In genomic region chr12:80817697-80818235, GRCm38 (mm10) we compare ENCODE assay signal across 15 mouse cellular contexts. TPM values are rescaled to one million over a fixed set of nuclear protein-coding genes. Genes with fewer than 3 reads are reported as not detected.
DNase-seq lines count a peak whose midpoint lies in the region; ATAC-seq and TF ChIP-seq lines count a peak whose summit lies in the region.
"Had no signal": no experiment of that assay in that cellular context is flagged by ENCODE, and none has a peak within 500 bp of the region (broad histone marks: within the 10 kb centered on the region; RNA-seq: fewer than 3 reads in every experiment).

No protein-coding gene starts in this region.

- H3K4me2 ChIP-seq in heart, postnatal 0 days (ENCODE audit: low read depth, low read length) = no peak overlapping the region
- H3K4me2 ChIP-seq in midbrain, embryonic 15.5 days = no peak overlapping the region
- H3K4me2 ChIP-seq in myocyte (ENCODE audit: low read depth) = peak overlapping the region; percentile 16

- intact Hi-C loops in heart, postnatal 36 days (cut with DNase I) = no loop called here

- no peak for TF ChIP-seq EP300 in heart, postnatal 0 days (IDR thresholded peaks at IDR 0.05; ENCODE audit: low read depth)

- H3K9me3 ChIP-seq in heart, postnatal 0 days (replicated peaks; ENCODE audit: control insufficient read depth, low read length) = no peaks in the 10 kb centered on the region
- no peaks in the 10 kb centered on the region for H3K9me3 ChIP-seq in midbrain, embryonic 10.5 days (replicated peaks)
- no peaks in the 10 kb centered on the region for H3K9me3 ChIP-seq in midbrain, embryonic 15.5 days
- H3K9me3 ChIP-seq: forebrain, embryonic 10.5 days had no signal

- H3K9ac ChIP-seq in heart, postnatal 0 days (replicated peaks; ENCODE audit: low read depth, low read length) = no peak overlapping the region
- H3K9ac ChIP-seq in midbrain, embryonic 15.5 days = no peak overlapping the region

- peaks cover 100% of the 10 kb centered on the region for H3K79me2 ChIP-seq in myocyte (ENCODE audit: control insufficient read depth, insufficient read depth)

- peak overlapping the region; percentile 70 for H3K27ac ChIP-seq in heart, postnatal 0 days (ENCODE audit: low read depth)
- peak overlapping the region; percentile 65; the same call in 1 of the 2 replicates for H3K27ac ChIP-seq in midbrain, embryonic 10.5 days (replicated peaks)
- H3K27ac ChIP-seq in midbrain, embryonic 15.5 days = no peak overlapping the region
- H3K27ac ChIP-seq: forebrain, embryonic 10.5 days had no signal

- H3K4me3 ChIP-seq in heart, postnatal 0 days (ENCODE audit: low read depth, low read length) = no peak overlapping the region
- no peak overlapping the region for H3K4me3 ChIP-seq in midbrain, embryonic 10.5 days
- no peak overlapping the region for H3K4me3 ChIP-seq in midbrain, embryonic 15.5 days
- no peak overlapping the region for H3K4me3 ChIP-seq in myocyte
- H3K4me3 ChIP-seq: forebrain, embryonic 10.5 days had no signal

- DNase-seq in heart, postnatal 0 days (ENCODE audit: low spot score) = no peak
- no peak for DNase-seq in heart, postnatal 36 days
- no peak for DNase-seq in midbrain, embryonic 10.5 days (ENCODE audit: low spot score)
- DNase-seq in T-cell, adult 2 months (ENCODE audit: low spot score) = no peak
- no peak for DNase-seq in left cerebral cortex, adult 8-10 months (ENCODE audit: low spot score in 2 of 2)
- DNase-seq: cerebellum, adult 11 months; embryo, embryonic 11 days; kidney, postnatal 14 days had no signal

- ATAC-seq in heart, postnatal 0 days (ENCODE audit: insufficient read depth, low read depth) = no peak
- ATAC-seq in midbrain, embryonic 15.5 days (replicated peaks) = no peak
- ATAC-seq in erythroid progenitor cell, adult 5-6 weeks (replicated peaks; ENCODE audit: low FRiP score, poor library complexity, severe bottlenecking) = peak; percentile 54; the same call in 1 of the 2 replicates

- TF ChIP-seq CTCF in heart, postnatal 0 days (IDR thresholded peaks at IDR 0.05; ENCODE audit: low read depth) = no peak

- no peak overlapping the region for H3ac ChIP-seq in myocyte (ENCODE audit: control insufficient read depth, insufficient read length)

- H3K4me1 ChIP-seq in heart, postnatal 0 days (ENCODE audit: control insufficient read depth, insufficient read depth) = peaks cover 85% of the 10 kb centered on the region
- H3K4me1 ChIP-seq in midbrain, embryonic 10.5 days = peaks cover 31% of the 10 kb centered on the region
- H3K4me1 ChIP-seq in midbrain, embryonic 15.5 days = peaks cover 8% of the 10 kb centered on the region; the same call in 1 of the 2 replicates

- H3K27me3 ChIP-seq in heart, postnatal 0 days (ENCODE audit: control insufficient read depth, insufficient read depth, low read length) = no peaks in the 10 kb centered on the region
- H3K27me3 ChIP-seq in midbrain, embryonic 10.5 days (ENCODE audit: low read depth, poor library complexity, severe bottlenecking) = no peaks in the 10 kb centered on the region
- H3K27me3 ChIP-seq in midbrain, embryonic 15.5 days (replicated peaks) = no peaks in the 10 kb centered on the region
- H3K27me3 ChIP-seq in myocyte (ENCODE audit: control insufficient read depth, insufficient read depth, insufficient read length) = no peaks in the 10 kb centered on the region

- TF ChIP-seq POLR2A in myocyte (IDR thresholded peaks at IDR 0.05; ENCODE audit: insufficient read length, low read depth) = no peak

- H3K36me3 ChIP-seq in heart, postnatal 0 days (replicated peaks; ENCODE audit: control insufficient read depth, insufficient read depth, low read length) = no peaks in the 10 kb centered on the region
- H3K36me3 ChIP-seq in midbrain, embryonic 10.5 days = no peaks in the 10 kb centered on the region
- no peaks in the 10 kb centered on the region for H3K36me3 ChIP-seq in midbrain, embryonic 15.5 days (replicated peaks)
- H3K36me3 ChIP-seq in myocyte (ENCODE audit: control insufficient read depth, insufficient read depth) = no peaks in the 10 kb centered on the region
- H3K36me3 ChIP-seq: forebrain, embryonic 10.5 days had no signal

TF ChIP-seq in myocyte, 11 proteins besides CTCF, POLR2A, EP300 and RAD21:
- no peak for TF ChIP-seq TCF3 (IDR thresholded peaks at IDR 0.05; ENCODE audit: insufficient read length, low read depth)
- no peak for TF ChIP-seq TCF12 (IDR thresholded peaks at IDR 0.05; ENCODE audit: insufficient read depth, poor library complexity, severe bottlenecking)
- TF ChIP-seq MYOG (IDR thresholded peaks at IDR 0.05; ENCODE audit: control insufficient read depth in 1 of 3, insufficient read depth in 1 of 3, insufficient read length in 2 of 3, low read depth in 2 of 3) = no peak
- TF ChIP-seq E2F4 (IDR thresholded peaks at IDR 0.05; ENCODE audit: insufficient read depth) = no peak
- 0 out of 2 replicates have a peak, but pooled peaks have one; percentile 40 for TF ChIP-seq CEBPB (IDR thresholded peaks at IDR 0.05; ENCODE audit: insufficient read depth, poor library complexity, severe bottlenecking)

RNA-seq across cellular contexts. Expression of gene Susd6, which starts 27.5 kb away (rescaled TPM):
- 50.2 and 50.6 TPM in 2 replicates for total RNA-seq in heart, postnatal 0 days (2014; rRNA removed; ENCODE audit: low replicate concordance)
- polyA plus RNA-seq in heart, postnatal 0 days (2015; fragmentation: Nextera tagmentation; extraction: Ambion mirVana) = 15.1 and 15.4 TPM in 2 replicates
- total RNA-seq in heart, postnatal 36 days (2021) = 10 to 100 TPM; 72.2 to 76.1 TPM
- 13.9 and 16.6 TPM in 2 replicates for polyA plus RNA-seq in midbrain, embryonic 10.5 days (2016; fragmentation: Nextera tagmentation; extraction: Ambion mirVana)
- 13.2 and 13.6 TPM in 2 replicates for polyA plus RNA-seq in midbrain, embryonic 15.5 days (2015; fragmentation: Nextera tagmentation; extraction: Ambion mirVana)
- total RNA-seq in erythroid progenitor cell, adult 5-6 weeks (2015; ENCODE audit: low replicate concordance) = 39.8 and 46.9 TPM in 2 replicates
- 63.2 and 67.7 TPM in 2 replicates for total RNA-seq in erythroid progenitor cell, adult 5-6 weeks (2017; ENCODE audit: low replicate concordance)
- polyA plus RNA-seq in myocyte (2012; fragmentation: generic; extraction: Trizol) = 64.0 TPM
- 10 to 100 TPM; 34.7 to 38.2 (median 35.5) TPM for total RNA-seq in left cerebral cortex, adult 8-10 months (2022)

RNA-seq across cellular contexts. Expression of gene Ccdc177, which starts 57.3 kb away (rescaled TPM):
- 0.31 TPM in 1 of 2 replicates, not detected in the other for total RNA-seq in heart, postnatal 0 days (2014; rRNA removed; ENCODE audit: low replicate concordance)
- not detected in 2 replicates for polyA plus RNA-seq in heart, postnatal 0 days (2015; fragmentation: Nextera tagmentation; extraction: Ambion mirVana)
- total RNA-seq in heart, postnatal 36 days (2021) = not detected
- polyA plus RNA-seq in midbrain, embryonic 10.5 days (2016; fragmentation: Nextera tagmentation; extraction: Ambion mirVana) = 2.0 and 2.2 TPM in 2 replicates
- polyA plus RNA-seq in midbrain, embryonic 15.5 days (2015; fragmentation: Nextera tagmentation; extraction: Ambion mirVana) = 5.9 and 6.6 TPM in 2 replicates
- total RNA-seq in erythroid progenitor cell, adult 5-6 weeks (2015; ENCODE audit: low replicate concordance) = not detected in 2 replicates
- total RNA-seq in erythroid progenitor cell, adult 5-6 weeks (2017; ENCODE audit: low replicate concordance) = not detected in 2 replicates
- not detected for polyA plus RNA-seq in myocyte (2012; fragmentation: generic; extraction: Trizol)
- total RNA-seq in left cerebral cortex, adult 8-10 months (2022) = 10 to 100 TPM; 12.9 to 14.9 (median 13.8) TPM
- total RNA-seq: liver, adult 2 months had no signal
- polyA plus RNA-seq: heart, embryonic 14.5 days; liver, adult 2 months; spleen, adult 2 months had no signal

Comparison
In these comparisons a context has a peak if more than half of its experiments do, and no peak if none do; other contexts are left out.
1. RNA of gene Ccdc177, which starts 57.3 kb away (total RNA-seq): 12.9 to 14.9 TPM in left cerebral cortex, adult 8-10 months; not detected in heart, postnatal 36 days, 0.31 TPM in heart, postnatal 0 days and not detected in erythroid progenitor cell, adult 5-6 weeks; every median in the first group is over 10 times any median in the second.